Mouse (Mus musculus) heart, postnatal 10 days (tissue): Measurements from ENCODE around the gene Gm21976. TPM values are rescaled to one million over a fixed set of nuclear protein-coding genes. Genes with fewer than 3 reads are reported as not detected.

Source experiments
- DNase-seq, 2 experiments: peaks; one replicate each; pipeline ENCODE4 v3.0.0; 2021
- intact Hi-C: fragments of 180-260 bp; cut with DNase I; formaldehyde crosslinking; loops from one replicate; pipeline ENCODE4 v1.15.1; 2025
- total RNA-seq, 2 experiments: library from RNA; stranded (reverse); gene quantifications; 2 replicates each; pipeline ENCODE4 v1.2.3; 2021

Gene Gm21976
- total RNA-seq, 2 experiments from 2014 or later = not detected

- intact Hi-C loops = no loop called here
- DNase-seq = no peak
Observed at GRCm38 (mm10) chr13:98296072-98296471, 16.4 kb downstream of the Gm21976 start.

DNA sequence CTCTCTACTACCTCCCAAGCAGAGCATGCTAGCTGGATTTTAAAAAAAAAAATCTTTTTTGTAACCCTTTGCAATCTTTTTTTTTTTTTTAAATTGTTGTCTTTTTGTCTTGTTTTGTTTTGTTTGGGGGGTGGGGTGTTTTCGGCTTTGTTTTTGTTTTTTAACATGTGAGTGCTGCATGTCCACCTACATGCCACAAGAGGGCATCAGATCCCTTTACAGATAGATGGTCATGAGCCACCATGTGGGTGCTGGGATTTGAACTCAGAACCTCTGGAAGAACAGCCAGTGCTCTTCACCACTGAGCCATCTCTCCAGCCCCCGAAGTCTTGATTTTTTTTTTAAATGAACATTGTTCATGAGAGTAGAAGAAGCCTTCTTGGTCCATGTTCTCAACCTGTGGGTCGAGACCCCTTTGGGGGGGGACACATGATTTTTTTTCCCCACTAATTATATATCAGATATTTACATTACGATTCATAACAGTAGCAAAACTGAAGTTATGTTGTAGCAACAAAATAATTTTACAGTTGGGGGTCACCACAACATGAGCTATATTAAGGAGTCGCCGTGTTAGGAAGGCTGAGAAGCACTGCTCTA lies 18.3 kb downstream of the Gm21976 start:
- DNase-seq = no peak
- intact Hi-C loops = no loop called here

- peak; percentile 79 to 88 for DNase-seq
- intact Hi-C loops = no loop called here
Observed at GRCm38 (mm10) chr13:98298833-98299758, 19.4 kb downstream of the Gm21976 start.

GRCm38 (mm10) chr13:98305257-98305656 lies 25.6 kb downstream of the Gm21976 start:
- DNase-seq = no peak
- intact Hi-C loops = no loop called here

GRCm38 (mm10) chr13:98306393-98306792 lies 26.7 kb downstream of the Gm21976 start:
- DNase-seq = no peak
- intact Hi-C loops = no loop called here

GRCm38 (mm10) chr13:98306852-98307475 lies 27.3 kb downstream of the Gm21976 start:
- intact Hi-C loops = no loop called here
- no peak for DNase-seq

GRCm38 (mm10) chr13:98308004-98308403 lies 28.3 kb downstream of the Gm21976 start:
- intact Hi-C loops = no loop called here

GRCm38 (mm10) chr13:98308724-98309123 lies 29.0 kb downstream of the Gm21976 start:
- intact Hi-C loops = no loop called here
- DNase-seq = no peak

More at GRCm38 (mm10) chr13:98308004-98308403, 28.3 kb downstream of the Gm21976 start:
- DNase-seq = no peak

GRCm38 (mm10) chr13:98311597-98311996 lies 31.9 kb downstream of the Gm21976 start:
- no peak for DNase-seq
- intact Hi-C loops = no loop called here

GRCm38 (mm10) chr13:98313631-98314030 lies 33.9 kb downstream of the Gm21976 start:
- intact Hi-C loops = no loop called here
- DNase-seq = no peak

- intact Hi-C loops = no loop called here
Observed at GRCm38 (mm10) chr13:98315124-98315523, 35.4 kb downstream of the Gm21976 start.

DNA sequence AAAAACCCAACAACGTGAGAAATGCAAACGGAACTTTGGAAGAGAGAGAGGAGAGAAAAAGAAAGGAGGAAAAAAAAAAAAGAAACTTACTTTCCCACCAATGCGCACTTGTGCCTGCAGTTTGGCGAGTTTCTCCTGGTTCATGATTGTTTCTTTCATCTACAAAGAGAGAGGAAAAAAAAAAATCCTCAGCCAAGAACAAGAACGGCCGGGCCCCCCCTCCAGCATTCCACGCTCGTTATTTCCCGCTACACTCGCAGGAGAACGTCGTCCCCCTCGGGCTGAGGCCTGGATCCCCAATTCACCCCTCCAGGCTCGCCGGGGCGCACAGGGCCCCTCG lies 36.4 kb downstream of the Gm21976 start:
- intact Hi-C loops = loop anchor here (2.0 kb wide), 1 partner anchor 273 kb away; no protein-coding TSS in a partner anchor
- DNase-seq = no peak

More at GRCm38 (mm10) chr13:98315124-98315523, 35.4 kb downstream of the Gm21976 start:
- no peak for DNase-seq

DNA sequence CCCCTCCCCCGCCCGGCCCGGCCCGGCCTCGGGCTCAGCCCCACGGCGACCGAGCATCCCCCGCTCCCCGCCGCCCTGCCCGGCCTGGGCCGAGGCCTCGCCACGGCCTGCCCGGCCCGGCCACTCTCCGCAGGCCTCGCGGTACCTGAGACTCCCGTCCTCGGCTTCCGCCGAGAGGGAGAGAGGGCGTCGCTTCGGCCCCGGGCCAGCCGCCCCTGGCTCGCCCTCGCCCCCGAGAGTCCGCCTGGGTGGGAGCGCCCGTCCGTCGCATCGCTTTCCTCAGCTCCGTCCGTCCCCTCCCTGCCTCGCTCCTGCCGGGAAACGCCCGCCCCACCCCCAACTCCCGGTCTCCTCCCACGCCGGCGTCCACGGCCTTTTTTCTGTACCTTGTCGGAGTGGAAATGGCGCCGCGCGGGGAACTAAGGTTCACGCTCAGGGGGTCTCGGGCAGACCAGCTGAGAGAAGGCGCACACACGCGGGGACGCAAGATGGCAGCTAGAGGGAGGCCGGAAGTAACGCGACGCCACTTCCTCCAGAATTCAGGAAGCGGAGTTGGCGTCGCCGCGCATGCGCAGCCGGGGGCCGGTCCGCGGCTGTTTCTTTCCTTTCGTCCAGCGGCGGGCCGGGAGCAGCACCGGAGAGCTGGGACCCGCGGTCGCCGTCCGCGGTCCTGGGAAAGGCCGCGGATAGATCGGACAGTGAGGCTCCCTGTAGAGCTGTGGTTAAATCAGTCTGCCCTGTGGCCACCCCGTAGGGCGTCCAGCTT lies 37.0 kb downstream of the Gm21976 start, which contains the start of gene Btf3:
Gene Btf3, minus strand, starts transcription at position 527 of the 766 bp plus-strand sequence.
- intact Hi-C loops = loop anchor here (2.0 kb wide), 1 partner anchor 272 kb away; no protein-coding TSS in a partner anchor
- DNase-seq = peak; percentile 94 to 96

DNA sequence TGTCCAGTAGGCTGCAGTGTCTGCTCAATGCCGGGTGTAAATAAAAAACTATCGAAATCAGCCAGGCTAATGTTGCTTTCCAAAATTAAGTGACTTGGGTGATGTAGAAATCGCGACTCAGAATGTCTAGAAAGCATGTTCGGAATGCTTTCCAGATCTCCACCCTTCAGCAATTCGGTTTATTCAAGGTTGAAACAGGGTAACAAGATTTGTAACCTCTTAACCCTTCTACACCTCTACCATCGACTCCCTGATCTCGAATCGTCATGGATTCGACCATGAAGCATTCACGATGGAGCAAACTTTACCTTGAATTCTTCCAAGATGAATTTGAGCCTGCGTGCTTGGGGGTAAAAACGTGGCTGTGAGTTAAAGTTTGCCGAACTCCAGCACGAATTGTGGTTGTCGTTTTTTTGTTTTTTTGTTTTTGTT lies 37.6 kb downstream of the Gm21976 start:
- intact Hi-C loops = loop anchor here (2.0 kb wide), 1 partner anchor 272 kb away; no protein-coding TSS in a partner anchor
- no peak for DNase-seq

GRCm38 (mm10) chr13:98317911-98318310 lies 38.2 kb downstream of the Gm21976 start:
- DNase-seq = no peak
- intact Hi-C loops = loop anchor here (2.0 kb wide), 1 partner anchor 271 kb away; no protein-coding TSS in a partner anchor

DNA sequence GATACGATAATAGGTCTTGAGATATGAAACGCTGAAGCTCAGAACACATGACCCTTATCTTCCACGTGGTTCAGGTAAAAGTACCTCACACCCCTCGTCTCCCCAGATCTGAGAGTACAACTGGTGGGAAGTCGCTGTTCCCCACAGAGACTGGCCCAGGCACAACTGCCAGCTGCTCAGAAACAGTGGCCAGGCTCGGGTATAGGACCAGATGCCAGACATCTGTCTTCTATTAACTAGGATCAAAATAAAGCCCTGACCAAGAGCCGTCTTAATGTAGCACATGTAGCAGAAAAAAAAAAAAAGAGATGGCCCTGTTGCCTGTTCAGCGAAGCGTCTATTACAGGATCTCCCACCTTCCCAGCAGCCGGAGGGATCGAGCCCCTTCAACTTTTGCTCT lies 45.3 kb downstream of the Gm21976 start:
- DNase-seq = no peak

DNA sequence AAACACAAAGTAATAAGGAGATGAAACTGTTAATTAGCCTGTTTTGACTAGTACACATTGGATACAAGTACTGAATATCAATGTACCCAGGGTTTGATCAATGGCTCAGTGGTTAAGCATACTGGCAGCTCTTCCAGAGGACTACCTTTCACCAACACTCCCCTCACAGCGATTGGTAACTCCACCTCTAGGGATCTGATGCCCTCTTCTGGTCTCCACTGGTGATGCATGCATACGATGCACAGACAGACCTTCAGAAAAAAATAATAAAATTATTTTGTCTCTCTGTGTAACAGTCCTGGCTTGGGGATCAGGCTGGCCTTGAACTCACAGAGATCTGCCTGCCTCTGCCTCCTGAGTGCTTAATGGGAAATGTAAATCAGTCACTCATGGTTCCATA lies 52.4 kb downstream of the Gm21976 start:
- peak in 1 of 2 experiments; percentile 34 for DNase-seq

More for the DNA sequence above, 45.3 kb downstream of the Gm21976 start:
- intact Hi-C loops = no loop called here

DNA sequence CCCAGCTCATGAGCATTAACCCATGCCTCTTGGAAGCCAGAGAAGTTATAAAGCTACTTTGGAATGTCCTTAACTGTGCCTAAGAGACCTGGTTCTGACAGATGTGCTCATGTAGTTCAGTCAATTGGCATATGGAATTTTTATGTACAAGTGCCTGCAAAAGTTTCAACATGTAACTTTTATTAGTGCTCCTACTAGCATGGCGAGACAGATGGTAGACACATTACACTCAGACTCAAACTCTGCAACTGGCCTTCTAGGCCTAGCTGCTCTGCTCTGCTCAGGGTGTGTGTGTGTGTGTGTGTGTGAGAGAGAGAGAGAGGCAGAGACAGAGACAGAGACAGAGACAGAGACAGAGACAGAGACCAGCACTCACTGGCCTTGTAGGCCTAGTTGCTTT lies 56.5 kb downstream of the Gm21976 start:
- intact Hi-C loops = no loop called here
- DNase-seq = no peak

More for the DNA sequence above, 52.4 kb downstream of the Gm21976 start:
- intact Hi-C loops = no loop called here

- intact Hi-C loops = no loop called here
- DNase-seq = peak; percentile 70 to 78
Observed at GRCm38 (mm10) chr13:98340506-98340905, 60.8 kb downstream of the Gm21976 start.

DNA sequence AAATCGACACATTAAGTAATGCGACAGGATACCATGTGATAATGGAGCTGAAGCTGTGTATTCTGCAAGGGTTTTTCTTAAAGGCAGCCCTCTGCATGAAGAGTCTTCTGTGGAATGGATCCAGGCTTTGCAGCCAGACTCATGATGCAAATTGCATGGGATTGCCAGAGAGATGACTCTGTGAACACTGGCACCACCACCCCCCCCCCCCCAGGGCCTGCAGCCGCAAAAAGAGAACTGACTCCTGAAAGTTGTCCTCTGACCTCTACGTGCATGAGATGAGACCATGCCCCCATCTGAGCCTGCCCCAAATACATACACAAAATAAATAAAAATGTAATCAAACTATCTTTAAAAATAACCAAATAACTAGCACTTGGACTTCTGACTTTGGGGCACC lies 69.8 kb downstream of the Gm21976 start:
- DNase-seq = no peak
- intact Hi-C loops = no loop called here
